Mouse (Mus musculus): ENCODE measurements around the gene Nos1. TPM values are rescaled to one million over a fixed set of nuclear protein-coding genes. Genes with fewer than 3 reads are reported as not detected.

The Nos1 gene
- polyA plus RNA-seq, 1 experiment from 2014 or later = 0.69 TPM

- ATAC-seq (ENCODE audit: low FRiP score) (no peak), DNase-seq (ENCODE audit: low spot score) (no peak)
- Histone ChIP-seq H3K4me2 (replicated peaks; ENCODE audit: low read depth, low read length) (no peak overlapping the region), H3K9me3 (ENCODE audit: control insufficient read depth, low read length) (no peaks in the 10 kb centered on the region), H3K36me3 (ENCODE audit: control insufficient read depth, insufficient read depth, low read length) (peaks cover 27% of the 10 kb centered on the region), H3K9ac (ENCODE audit: low read depth, low read length) (no peak overlapping the region), H3K4me3 (ENCODE audit: low read depth, low read length) (no peak overlapping the region), H3K27ac (ENCODE audit: low read depth, low read length) (no peak overlapping the region), H3K4me1 (replicated peaks; ENCODE audit: control insufficient read depth, insufficient read depth, low read length) (no peaks in the 10 kb centered on the region), H3K27me3 (ENCODE audit: control insufficient read depth, insufficient read depth, low read length) (no peaks in the 10 kb centered on the region)
- WGBS = 96% methylated on average over 6 of the region's 6 CpGs
Observed at GRCm38 (mm10) chr5:117996581-117996980, 215.7 kb downstream of the Nos1 start.

- no peak for ATAC-seq (ENCODE audit: low FRiP score)
- Histone ChIP-seq H3K4me1 (replicated peaks; ENCODE audit: control insufficient read depth, insufficient read depth, low read length) (no peaks in the 10 kb centered on the region), H3K27ac (ENCODE audit: low read depth, low read length) (no peak overlapping the region), H3K27me3 (ENCODE audit: control insufficient read depth, insufficient read depth, low read length) (no peaks in the 10 kb centered on the region), H3K4me3 (ENCODE audit: low read depth, low read length) (no peak overlapping the region), H3K9ac (ENCODE audit: low read depth, low read length) (no peak overlapping the region), H3K36me3 (ENCODE audit: control insufficient read depth, insufficient read depth, low read length) (peaks cover 25% of the 10 kb centered on the region), H3K4me2 (replicated peaks; ENCODE audit: low read depth, low read length) (no peak overlapping the region), H3K9me3 (ENCODE audit: control insufficient read depth, low read length) (no peaks in the 10 kb centered on the region)
- WGBS = 63% methylated on average over 10 of the region's 10 CpGs
- DNase-seq (ENCODE audit: low spot score) = no peak
Observed at GRCm38 (mm10) chr5:117997434-117997970, 216.7 kb downstream of the Nos1 start.

GRCm38 (mm10) chr5:117999061-117999460 is 218.2 kb downstream of the Nos1 start:
- WGBS = 76% methylated on average over 7 of the region's 7 CpGs
- Histone ChIP-seq H3K36me3 (ENCODE audit: control insufficient read depth, insufficient read depth, low read length) (peaks cover 26% of the 10 kb centered on the region), H3K27me3 (ENCODE audit: control insufficient read depth, insufficient read depth, low read length) (no peaks in the 10 kb centered on the region), H3K4me1 (replicated peaks; ENCODE audit: control insufficient read depth, insufficient read depth, low read length) (no peaks in the 10 kb centered on the region), H3K4me3 (ENCODE audit: low read depth, low read length) (no peak overlapping the region), H3K9me3 (ENCODE audit: control insufficient read depth, low read length) (no peaks in the 10 kb centered on the region), H3K27ac (ENCODE audit: low read depth, low read length) (no peak overlapping the region), H3K4me2 (replicated peaks; ENCODE audit: low read depth, low read length) (no peak overlapping the region), H3K9ac (ENCODE audit: low read depth, low read length) (no peak overlapping the region)
- ATAC-seq (ENCODE audit: low FRiP score) = no peak
- no peak for DNase-seq (ENCODE audit: low spot score)

- no peak overlapping the region for H3K4me2 ChIP-seq (replicated peaks; ENCODE audit: low read depth, low read length)
- H3K36me3 ChIP-seq (ENCODE audit: control insufficient read depth, insufficient read depth, low read length) = peaks cover 26% of the 10 kb centered on the region
Observed at GRCm38 (mm10) chr5:117999584-117999983, 218.8 kb downstream of the Nos1 start.

GRCm38 (mm10) chr5:118002059-118002458 is 221.2 kb downstream of the Nos1 start:
- ATAC-seq (ENCODE audit: low FRiP score) (peak; percentile 37), DNase-seq (ENCODE audit: low spot score) (peak; percentile 89)
- H3K36me3 ChIP-seq (ENCODE audit: control insufficient read depth, insufficient read depth, low read length) = peaks cover 22% of the 10 kb centered on the region
- H3K9ac ChIP-seq (ENCODE audit: low read depth, low read length) = no peak overlapping the region
- WGBS = 38% methylated on average over 9 of the region's 9 CpGs
- H3K27me3 ChIP-seq (ENCODE audit: control insufficient read depth, insufficient read depth, low read length) = no peaks in the 10 kb centered on the region
- no peak overlapping the region for H3K4me3 ChIP-seq (ENCODE audit: low read depth, low read length)
- H3K4me2 ChIP-seq (replicated peaks; ENCODE audit: low read depth, low read length) = no peak overlapping the region
- H3K4me1 ChIP-seq (replicated peaks; ENCODE audit: control insufficient read depth, insufficient read depth, low read length) = no peaks in the 10 kb centered on the region
- H3K27ac ChIP-seq (ENCODE audit: low read depth, low read length) = no peak overlapping the region
- H3K9me3 ChIP-seq (ENCODE audit: control insufficient read depth, low read length) = no peaks in the 10 kb centered on the region

More at GRCm38 (mm10) chr5:117999584-117999983, 218.8 kb downstream of the Nos1 start:
- Histone ChIP-seq H3K9me3 (ENCODE audit: control insufficient read depth, low read length) (no peaks in the 10 kb centered on the region), H3K27ac (ENCODE audit: low read depth, low read length) (no peak overlapping the region), H3K4me3 (ENCODE audit: low read depth, low read length) (no peak overlapping the region), H3K9ac (ENCODE audit: low read depth, low read length) (no peak overlapping the region), H3K4me1 (replicated peaks; ENCODE audit: control insufficient read depth, insufficient read depth, low read length) (no peaks in the 10 kb centered on the region), H3K27me3 (ENCODE audit: control insufficient read depth, insufficient read depth, low read length) (no peaks in the 10 kb centered on the region)
- no peak for ATAC-seq (ENCODE audit: low FRiP score)
- 85% methylated on average over 11 of the region's 11 CpGs for WGBS
- DNase-seq (ENCODE audit: low spot score) = no peak

- Histone ChIP-seq H3K4me3 (ENCODE audit: low read depth, low read length) (no peak overlapping the region), H3K4me1 (replicated peaks; ENCODE audit: control insufficient read depth, insufficient read depth, low read length) (no peaks in the 10 kb centered on the region), H3K9ac (ENCODE audit: low read depth, low read length) (no peak overlapping the region), H3K36me3 (ENCODE audit: control insufficient read depth, insufficient read depth, low read length) (peaks cover 18% of the 10 kb centered on the region), H3K4me2 (replicated peaks; ENCODE audit: low read depth, low read length) (no peak overlapping the region), H3K27ac (ENCODE audit: low read depth, low read length) (no peak overlapping the region), H3K9me3 (ENCODE audit: control insufficient read depth, low read length) (no peaks in the 10 kb centered on the region), H3K27me3 (ENCODE audit: control insufficient read depth, insufficient read depth, low read length) (no peaks in the 10 kb centered on the region)
- 84% methylated on average over 8 of the region's 8 CpGs for WGBS
- DNase-seq (ENCODE audit: low spot score) (peak; percentile 73), ATAC-seq (ENCODE audit: low FRiP score) (no peak)
Observed at GRCm38 (mm10) chr5:118004619-118005018, 223.8 kb downstream of the Nos1 start.

- ATAC-seq (ENCODE audit: low FRiP score) (no peak), DNase-seq (ENCODE audit: low spot score) (no peak)
- Histone ChIP-seq H3K4me3 (ENCODE audit: low read depth, low read length) (no peak overlapping the region), H3K27me3 (ENCODE audit: control insufficient read depth, insufficient read depth, low read length) (no peaks in the 10 kb centered on the region), H3K9ac (ENCODE audit: low read depth, low read length) (no peak overlapping the region), H3K27ac (ENCODE audit: low read depth, low read length) (no peak overlapping the region), H3K36me3 (ENCODE audit: control insufficient read depth, insufficient read depth, low read length) (peaks cover 17% of the 10 kb centered on the region), H3K4me2 (replicated peaks; ENCODE audit: low read depth, low read length) (no peak overlapping the region), H3K4me1 (replicated peaks; ENCODE audit: control insufficient read depth, insufficient read depth, low read length) (no peaks in the 10 kb centered on the region), H3K9me3 (ENCODE audit: control insufficient read depth, low read length) (no peaks in the 10 kb centered on the region)
- WGBS = 94% methylated on average over 1 of the region's 1 CpGs
Observed at GRCm38 (mm10) chr5:118005728-118006127, 224.9 kb downstream of the Nos1 start.

GRCm38 (mm10) chr5:118008344-118008743 is 227.5 kb downstream of the Nos1 start:
- no peak overlapping the region for H3K4me3 ChIP-seq (ENCODE audit: low read depth, low read length)
- H3K36me3 ChIP-seq (ENCODE audit: control insufficient read depth, insufficient read depth, low read length) = peaks cover 8% of the 10 kb centered on the region; the same call in 1 of the 2 replicates
- no peaks in the 10 kb centered on the region for H3K9me3 ChIP-seq (ENCODE audit: control insufficient read depth, low read length)
- 95% methylated on average over 13 of the region's 13 CpGs for WGBS
- no peak overlapping the region for H3K4me2 ChIP-seq (replicated peaks; ENCODE audit: low read depth, low read length)
- ATAC-seq (ENCODE audit: low FRiP score) = no peak
- H3K27ac ChIP-seq (ENCODE audit: low read depth, low read length) = no peak overlapping the region
- no peak for DNase-seq (ENCODE audit: low spot score)
- no peaks in the 10 kb centered on the region for H3K4me1 ChIP-seq (replicated peaks; ENCODE audit: control insufficient read depth, insufficient read depth, low read length)
- no peaks in the 10 kb centered on the region for H3K27me3 ChIP-seq (ENCODE audit: control insufficient read depth, insufficient read depth, low read length)
- no peak overlapping the region for H3K9ac ChIP-seq (ENCODE audit: low read depth, low read length)
